Mouse (Mus musculus): ENCODE results near the gene Sugct. TPM values are rescaled to one million over a fixed set of nuclear protein-coding genes. Genes with fewer than 3 reads are reported as not detected.
A peak's percentile ranks its signal among the peaks of the same experiment; 100 is the strongest.

The Sugct gene
- polyA plus RNA-seq, 2 experiments = 2.4 to 3.6 TPM

DNA sequence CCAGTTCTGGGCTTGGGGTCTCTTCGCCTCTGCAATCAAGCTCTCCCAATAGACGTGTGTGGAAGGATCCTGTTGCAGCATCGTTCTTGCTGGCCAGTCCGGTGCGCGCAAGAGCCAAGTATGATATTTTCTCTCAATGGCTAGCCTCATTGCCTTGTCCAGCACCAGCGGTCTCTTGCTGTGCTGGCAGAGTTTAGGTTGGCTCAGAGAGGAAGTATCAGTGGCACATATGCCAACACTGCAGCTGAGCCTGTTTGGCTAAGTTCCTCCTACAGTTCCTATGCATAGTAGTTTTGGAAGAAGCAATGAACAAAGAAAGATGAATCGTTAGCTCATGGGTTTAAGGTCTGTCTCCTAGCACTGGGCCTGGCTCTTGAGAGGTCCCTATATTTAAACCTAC is 352.5 kb downstream of the Sugct start:
- no peak for TF ChIP-seq POLR2A (IDR thresholded peaks at IDR 0.05; ENCODE audit: borderline replicate concordance, extremely low read depth, insufficient read depth, insufficient read length)
- WGBS = 94% methylated on average over 8 of the region's 8 CpGs

DNA sequence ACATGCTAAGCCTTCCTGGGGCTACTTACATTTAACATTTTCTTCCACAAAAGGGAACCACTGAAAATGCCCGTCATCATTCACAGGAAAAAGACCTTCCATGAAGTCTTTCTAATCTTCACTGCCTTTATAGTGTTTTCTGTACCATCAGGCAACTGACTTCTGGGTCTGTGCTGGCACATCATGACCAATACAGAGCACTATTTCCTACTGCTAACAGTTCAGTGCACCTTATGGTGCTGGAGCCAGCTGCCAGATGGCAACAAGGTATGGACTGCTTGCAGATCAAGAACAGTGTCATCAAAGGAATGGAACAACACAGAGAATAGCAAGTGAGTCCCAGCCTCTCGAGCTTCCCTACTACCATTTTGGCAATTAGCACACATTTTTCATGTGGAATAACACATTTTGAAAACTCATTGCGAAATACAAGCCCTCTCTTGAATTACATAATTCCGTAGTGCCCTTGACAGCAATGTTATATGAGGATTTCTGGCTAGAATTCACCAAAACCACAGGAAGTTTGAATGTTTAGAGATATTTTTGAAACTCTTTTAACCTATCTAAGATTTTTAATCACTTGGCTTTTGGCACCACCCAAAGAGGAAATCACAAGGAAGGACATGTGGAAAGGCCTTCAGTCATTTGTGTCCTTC is 359.3 kb downstream of the Sugct start:
- H3K9ac ChIP-seq (ENCODE audit: low read depth, low read length, severe bottlenecking) = no peak overlapping the region
- H3K4me3 ChIP-seq (replicated peaks; ENCODE audit: low read length) = no peak overlapping the region
- no peak for DNase-seq (ENCODE audit: low spot score)
- H3K4me1 ChIP-seq (ENCODE audit: control insufficient read depth, insufficient read depth, low read length) = no peaks in the 10 kb centered on the region
- TF ChIP-seq POLR2A (IDR thresholded peaks at IDR 0.05; ENCODE audit: borderline replicate concordance, extremely low read depth, insufficient read depth, insufficient read length) = no peak
- no peak for ATAC-seq (ENCODE audit: low FRiP score, low read depth)
- WGBS = 79% methylated on average over 4 of the region's 4 CpGs
- no peak overlapping the region for H3K27ac ChIP-seq (replicated peaks; ENCODE audit: low read depth, low read length)
- no peaks in the 10 kb centered on the region for H3K9me3 ChIP-seq (ENCODE audit: control insufficient read depth, low read length)
- H3K36me3 ChIP-seq (ENCODE audit: control insufficient read depth, insufficient read depth, low read length) = no peaks in the 10 kb centered on the region
- H3K4me2 ChIP-seq (replicated peaks; ENCODE audit: low read depth, low read length, severe bottlenecking) = no peak overlapping the region
- H3K27me3 ChIP-seq (ENCODE audit: control insufficient read depth, insufficient read depth, low read length) = no peaks in the 10 kb centered on the region

More for the DNA sequence above, 352.5 kb downstream of the Sugct start:
- no peak overlapping the region for H3K4me2 ChIP-seq (replicated peaks; ENCODE audit: low read depth, low read length, severe bottlenecking)
- no peak overlapping the region for H3K4me3 ChIP-seq (replicated peaks; ENCODE audit: low read length)
- no peak for ATAC-seq (ENCODE audit: low FRiP score, low read depth)
- H3K36me3 ChIP-seq (ENCODE audit: control insufficient read depth, insufficient read depth, low read length) = no peaks in the 10 kb centered on the region
- H3K27ac ChIP-seq (replicated peaks; ENCODE audit: low read depth, low read length) = no peak overlapping the region
- H3K27me3 ChIP-seq (ENCODE audit: control insufficient read depth, insufficient read depth, low read length) = no peaks in the 10 kb centered on the region
- no peaks in the 10 kb centered on the region for H3K9me3 ChIP-seq (ENCODE audit: control insufficient read depth, low read length)
- H3K9ac ChIP-seq (ENCODE audit: low read depth, low read length, severe bottlenecking) = no peak overlapping the region
- DNase-seq (ENCODE audit: low spot score) = no peak
- H3K4me1 ChIP-seq (ENCODE audit: control insufficient read depth, insufficient read depth, low read length) = no peaks in the 10 kb centered on the region

DNA sequence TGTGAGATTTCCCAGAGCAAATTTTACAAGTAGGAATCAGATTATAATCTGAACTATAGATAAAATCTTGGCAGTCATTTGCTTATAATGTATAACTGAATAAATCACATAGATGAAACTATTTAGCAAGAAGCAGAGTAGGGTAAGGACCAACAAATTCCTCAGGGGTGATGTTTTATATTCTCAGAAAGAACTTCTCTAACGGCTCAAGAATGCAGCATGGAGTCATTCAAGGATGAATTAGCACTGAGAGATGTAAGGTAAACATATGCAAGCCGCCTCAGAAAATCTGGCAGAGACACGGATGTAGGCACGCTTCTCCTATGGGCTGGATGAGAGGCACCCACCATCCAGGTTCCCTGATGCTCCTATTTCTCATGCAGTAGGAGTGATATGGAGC is 368.5 kb downstream of the Sugct start:
- DNase-seq (ENCODE audit: low spot score) = no peak
- 77% methylated on average over 4 of the region's 4 CpGs for WGBS
- Histone ChIP-seq H3K36me3 (ENCODE audit: control insufficient read depth, insufficient read depth, low read length) (no peaks in the 10 kb centered on the region), H3K4me1 (ENCODE audit: control insufficient read depth, insufficient read depth, low read length) (no peaks in the 10 kb centered on the region), H3K27ac (replicated peaks; ENCODE audit: low read depth, low read length) (no peak overlapping the region), H3K4me3 (replicated peaks; ENCODE audit: low read length) (no peak overlapping the region), H3K27me3 (ENCODE audit: control insufficient read depth, insufficient read depth, low read length) (no peaks in the 10 kb centered on the region), H3K4me2 (replicated peaks; ENCODE audit: low read depth, low read length, severe bottlenecking) (no peak overlapping the region), H3K9ac (ENCODE audit: low read depth, low read length, severe bottlenecking) (no peak overlapping the region), H3K9me3 (ENCODE audit: control insufficient read depth, low read length) (no peaks in the 10 kb centered on the region)
- no peak for ATAC-seq (ENCODE audit: low FRiP score, low read depth)
- no peak for TF ChIP-seq POLR2A (IDR thresholded peaks at IDR 0.05; ENCODE audit: borderline replicate concordance, extremely low read depth, insufficient read depth, insufficient read length)

DNA sequence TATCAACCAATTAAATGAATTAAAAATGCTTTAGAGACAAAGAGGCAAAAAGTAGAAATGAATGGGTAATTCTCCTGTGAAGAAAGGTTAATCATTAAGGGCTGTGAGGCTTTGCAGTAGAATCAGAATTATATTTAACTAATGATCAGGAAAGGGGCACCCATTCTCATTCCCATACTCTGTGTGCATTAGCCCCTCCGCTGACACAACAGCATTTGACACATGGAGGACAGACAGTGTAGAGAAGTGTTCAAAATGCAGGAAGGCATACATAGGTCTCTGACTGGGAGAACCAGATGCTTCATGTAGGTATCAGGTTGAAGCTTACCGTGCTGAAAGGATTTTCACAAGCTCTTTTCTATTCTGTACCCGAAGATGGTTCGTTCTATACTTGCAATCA is 393.8 kb downstream of the Sugct start:
- Histone ChIP-seq H3K9me3 (ENCODE audit: control insufficient read depth, low read length) (no peaks in the 10 kb centered on the region), H3K4me2 (replicated peaks; ENCODE audit: low read depth, low read length, severe bottlenecking) (no peak overlapping the region), H3K27ac (replicated peaks; ENCODE audit: low read depth, low read length) (no peak overlapping the region), H3K36me3 (ENCODE audit: control insufficient read depth, insufficient read depth, low read length) (no peaks in the 10 kb centered on the region), H3K27me3 (ENCODE audit: control insufficient read depth, insufficient read depth, low read length) (no peaks in the 10 kb centered on the region), H3K4me1 (ENCODE audit: control insufficient read depth, insufficient read depth, low read length) (peaks cover 17% of the 10 kb centered on the region), H3K9ac (ENCODE audit: low read depth, low read length, severe bottlenecking) (no peak overlapping the region), H3K4me3 (replicated peaks; ENCODE audit: low read length) (no peak overlapping the region)
- WGBS = 93% methylated on average over 4 of the region's 4 CpGs
- no peak for TF ChIP-seq POLR2A (IDR thresholded peaks at IDR 0.05; ENCODE audit: borderline replicate concordance, extremely low read depth, insufficient read depth, insufficient read length)
- ATAC-seq (ENCODE audit: low FRiP score, low read depth) (no peak), DNase-seq (ENCODE audit: low spot score) (no peak)

DNA sequence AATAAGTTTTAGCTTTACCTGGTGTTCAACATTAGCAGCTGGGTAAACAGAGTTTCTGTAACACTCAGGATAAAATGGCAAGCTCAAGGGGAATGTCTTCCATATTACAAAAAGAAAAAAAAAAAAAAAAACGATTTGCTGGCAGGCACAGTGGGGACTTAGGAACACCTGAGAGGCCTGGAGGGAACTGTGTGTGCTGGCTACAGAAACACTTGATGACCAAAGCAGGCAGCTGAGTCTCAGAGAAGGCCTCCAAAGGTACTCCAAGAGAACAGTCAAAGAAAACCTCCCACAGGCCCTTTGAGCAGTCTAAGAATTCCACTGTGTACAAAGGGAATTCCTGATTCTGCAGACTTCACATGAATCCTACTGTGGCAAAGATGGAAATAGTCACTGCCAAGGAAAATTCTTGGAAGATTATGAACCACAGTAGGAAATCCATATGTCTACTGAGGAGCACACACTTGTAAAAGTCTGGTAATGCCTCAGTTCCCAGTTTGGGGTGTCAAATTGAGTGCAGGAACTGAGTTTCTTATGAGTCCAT is 397.8 kb downstream of the Sugct start:
- DNase-seq (ENCODE audit: low spot score) = peak; percentile 50
- H3K4me3 ChIP-seq (replicated peaks; ENCODE audit: low read length) = no peak overlapping the region
- peaks cover 17% of the 10 kb centered on the region for H3K4me1 ChIP-seq (ENCODE audit: control insufficient read depth, insufficient read depth, low read length)
- H3K27ac ChIP-seq (replicated peaks; ENCODE audit: low read depth, low read length) = 0 out of 2 replicates have a peak overlapping the region, but pooled peaks have one; percentile 26
- no peaks in the 10 kb centered on the region for H3K9me3 ChIP-seq (ENCODE audit: control insufficient read depth, low read length)
- H3K4me2 ChIP-seq (replicated peaks; ENCODE audit: low read depth, low read length, severe bottlenecking) = no peak overlapping the region
- H3K27me3 ChIP-seq (ENCODE audit: control insufficient read depth, insufficient read depth, low read length) = no peaks in the 10 kb centered on the region
- TF ChIP-seq POLR2A (IDR thresholded peaks at IDR 0.05; ENCODE audit: borderline replicate concordance, extremely low read depth, insufficient read depth, insufficient read length) = no peak
- H3K9ac ChIP-seq (ENCODE audit: low read depth, low read length, severe bottlenecking) = no peak overlapping the region
- no peaks in the 10 kb centered on the region for H3K36me3 ChIP-seq (ENCODE audit: control insufficient read depth, insufficient read depth, low read length)
- 11% methylated on average over 1 of the region's 1 CpGs for WGBS
- ATAC-seq (ENCODE audit: low FRiP score, low read depth) = peak; percentile 51
